Mouse (Mus musculus) right cerebral cortex, adult 2 months (tissue): ENCODE measurements at regions not wholly inside any gene's neighbourhood (a gene's known extent, or its start where the extent isn't known, plus 50 kb on each side); places are given as distances from the start of the nearest gene placed in this dataset.

Experiments
- DNase-seq, 2 experiments: peaks; one replicate each; pipeline ENCODE4 v3.0.0; 2021 to 2022; ENCODE audit warnings: low spot score in 2 of 2

DNA sequence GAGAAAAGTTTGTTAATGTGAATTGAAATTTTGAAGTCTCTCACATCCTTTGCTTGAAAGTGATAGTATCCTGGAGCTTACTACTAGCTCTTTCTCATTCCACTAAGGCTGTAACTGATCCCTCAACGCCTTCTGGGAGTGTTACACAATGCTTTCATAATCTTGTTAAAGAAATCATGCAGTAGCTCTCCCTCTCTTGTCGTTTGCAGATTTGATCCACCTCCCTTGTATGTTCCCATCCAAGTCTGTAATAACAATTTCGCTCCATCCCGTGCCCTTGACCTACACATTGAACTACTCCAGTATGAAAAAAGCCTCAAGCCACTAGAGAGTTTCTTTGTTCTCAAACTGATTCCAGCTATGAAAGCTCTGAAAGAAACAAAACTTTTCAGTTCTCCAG is 63.9 kb upstream of the Fibin start:
- DNase-seq: no peak

DNA sequence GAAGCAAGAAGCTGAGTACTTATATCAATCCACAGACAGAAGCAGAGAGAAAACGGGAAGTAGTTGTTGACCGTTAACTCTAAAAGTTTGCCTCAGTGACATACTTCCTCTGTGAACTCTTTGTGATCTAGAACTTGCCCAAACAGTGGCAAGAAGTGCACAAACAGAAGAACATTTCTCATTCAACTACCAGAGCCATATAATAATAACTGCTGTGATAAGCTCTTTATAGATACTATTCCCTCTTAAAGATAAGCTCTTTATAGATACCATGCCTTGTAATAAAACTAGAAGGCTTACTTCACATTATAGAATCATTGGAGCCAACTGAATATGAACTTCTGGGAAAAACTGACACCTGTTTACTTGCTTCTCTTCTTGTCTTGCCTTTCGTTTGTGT is 89.7 kb upstream of the Fibin start:
- DNase-seq: no peak

DNA sequence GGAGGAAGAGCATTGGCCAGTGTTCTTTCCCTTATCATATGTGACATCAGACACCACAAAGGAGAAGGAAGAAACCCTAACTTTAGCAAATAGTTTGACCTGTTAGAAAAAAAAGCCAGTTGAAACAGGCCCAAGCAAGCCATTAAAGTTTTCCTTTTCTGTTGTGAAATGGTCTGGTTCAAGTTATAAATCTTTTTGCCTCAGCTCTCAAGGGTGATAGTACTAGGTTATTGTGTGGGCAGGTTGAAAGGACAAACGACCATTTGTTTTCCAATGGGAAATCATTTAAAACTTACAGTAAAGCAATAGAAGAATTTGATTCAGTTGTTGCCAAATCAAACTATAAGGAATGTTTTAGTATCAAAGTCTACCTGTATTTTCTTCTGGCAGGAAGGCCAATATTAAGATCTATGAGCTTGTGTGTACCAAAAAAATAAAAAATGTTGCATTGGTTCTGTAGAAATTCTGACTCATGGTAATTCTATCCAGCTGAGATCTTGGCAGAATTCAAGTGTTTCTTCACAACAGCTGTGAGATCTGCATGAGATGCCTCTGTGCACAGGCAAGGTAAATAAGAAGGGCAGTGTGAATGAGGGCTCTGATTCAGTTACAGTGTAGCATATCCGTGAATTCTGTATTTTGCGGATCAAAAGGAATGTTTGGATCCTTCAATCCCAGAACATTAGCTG is 109.5 kb upstream of the Fibin start:
- no peak for DNase-seq

DNA sequence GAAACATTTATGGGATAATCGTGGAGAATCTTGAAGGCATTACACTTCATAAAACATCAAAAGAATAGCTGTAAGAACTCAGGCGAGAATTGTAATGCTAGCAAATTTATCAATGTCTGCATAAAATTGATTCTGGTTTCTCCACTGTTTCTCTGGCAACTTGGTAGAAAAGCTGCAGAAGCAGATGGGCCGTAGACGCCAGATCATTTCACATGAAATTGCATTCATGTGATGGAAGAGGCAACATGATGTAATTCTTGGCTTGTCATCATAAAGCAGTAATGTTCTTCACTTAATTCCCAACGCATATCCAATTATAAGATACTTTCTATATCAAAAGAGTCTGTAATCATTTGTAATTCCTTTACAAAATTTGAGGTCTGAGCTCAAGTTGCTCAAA is 113.6 kb upstream of the Fibin start:
- DNase-seq: no peak

DNA sequence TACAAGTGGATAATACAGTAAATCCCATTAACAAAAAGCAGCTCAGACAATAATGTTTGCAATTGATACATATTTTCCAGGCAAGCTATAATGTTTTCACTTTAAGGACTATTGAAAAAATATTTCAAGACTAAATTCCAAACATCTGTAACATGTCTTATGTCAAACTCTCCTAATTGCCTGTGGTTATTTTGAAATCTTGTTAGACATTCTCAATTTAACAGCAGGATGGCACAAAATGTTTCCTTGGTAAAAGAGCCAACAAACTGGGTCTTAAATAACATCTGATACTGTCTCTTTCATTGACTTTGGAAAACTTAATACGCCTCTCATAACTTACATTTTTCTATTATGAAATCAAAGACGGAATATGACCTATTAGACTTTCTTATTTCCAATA is 115.8 kb upstream of the Slc5a12 start:
- DNase-seq: no peak

DNA sequence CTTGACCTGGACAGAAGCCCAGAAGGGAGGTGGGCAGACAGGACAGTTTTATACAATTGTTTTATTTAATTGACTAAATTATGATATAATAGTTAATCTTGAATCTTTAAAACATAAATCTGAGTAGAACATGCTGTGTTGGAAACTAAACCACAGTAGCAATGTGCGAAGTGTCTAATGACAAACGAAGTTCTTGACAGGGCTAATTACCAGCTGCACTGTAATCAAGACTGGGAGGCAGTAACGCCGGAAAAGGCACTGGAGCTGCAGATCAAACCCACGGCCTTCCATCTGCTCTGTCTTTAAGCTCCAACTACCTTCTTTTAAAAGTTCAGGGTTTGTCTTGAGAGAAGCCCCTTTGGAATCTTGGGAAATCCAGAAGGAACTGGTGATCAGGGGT is 110.9 kb upstream of the Slc5a12 start:
- DNase-seq: peak in 1 of 2 experiments; percentile 16

DNA sequence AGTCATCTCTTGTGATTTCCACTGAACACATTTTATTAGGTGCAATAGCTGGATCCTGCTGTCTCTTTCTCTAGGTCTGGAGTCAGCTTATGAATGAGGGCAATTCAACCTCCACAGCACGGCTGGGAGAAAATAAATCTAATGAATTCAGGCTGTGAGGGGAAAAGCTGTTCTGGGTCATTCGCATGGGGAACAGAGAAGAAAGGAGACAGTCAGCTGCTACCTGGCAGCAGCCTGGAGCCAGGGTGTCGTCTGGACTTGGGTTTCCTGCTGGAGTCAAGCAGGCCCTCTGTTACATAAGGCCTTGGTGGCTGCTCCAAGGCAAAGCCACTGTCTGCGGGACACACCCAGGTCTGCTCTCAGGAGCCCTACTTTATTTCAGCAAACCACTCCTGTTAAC is 110.4 kb upstream of the Slc5a12 start:
- DNase-seq: peak in 1 of 2 experiments; percentile 2

DNA sequence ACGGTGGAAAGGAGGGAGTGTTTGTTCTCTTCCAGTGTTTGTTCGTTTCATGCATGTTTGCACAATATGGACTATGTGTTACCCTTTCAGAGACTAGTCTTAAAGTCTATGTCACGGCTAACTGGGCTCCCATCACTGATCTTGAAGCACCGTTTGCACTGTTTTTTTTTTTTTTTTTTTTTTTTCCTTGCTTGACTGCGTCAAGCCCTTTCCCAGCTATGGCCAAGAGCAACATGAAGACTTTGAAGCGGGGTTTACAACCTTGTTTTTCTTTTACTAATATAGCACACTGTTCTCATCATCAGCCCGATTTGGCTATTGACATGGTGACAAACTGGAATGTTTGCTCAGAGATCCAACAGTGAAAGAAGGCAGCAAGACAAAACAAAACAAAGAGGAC is 109.1 kb upstream of the Slc5a12 start:
- no peak for DNase-seq

DNA sequence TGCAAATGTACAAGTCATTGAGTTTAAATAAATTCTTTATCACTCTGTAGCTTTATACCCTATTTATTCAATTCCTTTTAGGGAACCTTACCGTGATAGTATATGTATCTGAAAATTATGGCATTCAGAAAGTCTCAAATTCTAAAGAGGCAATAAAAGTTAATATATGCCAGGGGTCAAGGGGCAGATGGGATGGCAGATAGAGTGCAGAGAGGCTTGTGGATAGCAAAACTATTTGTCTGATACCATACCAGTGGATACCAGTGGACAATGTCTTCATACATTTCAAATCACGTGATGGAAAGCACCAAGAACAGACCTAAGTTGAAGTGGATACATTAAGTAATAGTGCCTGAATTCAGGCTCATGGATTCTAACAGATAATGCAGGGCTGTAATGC is 95.3 kb upstream of the Slc5a12 start:
- no peak for DNase-seq

DNA sequence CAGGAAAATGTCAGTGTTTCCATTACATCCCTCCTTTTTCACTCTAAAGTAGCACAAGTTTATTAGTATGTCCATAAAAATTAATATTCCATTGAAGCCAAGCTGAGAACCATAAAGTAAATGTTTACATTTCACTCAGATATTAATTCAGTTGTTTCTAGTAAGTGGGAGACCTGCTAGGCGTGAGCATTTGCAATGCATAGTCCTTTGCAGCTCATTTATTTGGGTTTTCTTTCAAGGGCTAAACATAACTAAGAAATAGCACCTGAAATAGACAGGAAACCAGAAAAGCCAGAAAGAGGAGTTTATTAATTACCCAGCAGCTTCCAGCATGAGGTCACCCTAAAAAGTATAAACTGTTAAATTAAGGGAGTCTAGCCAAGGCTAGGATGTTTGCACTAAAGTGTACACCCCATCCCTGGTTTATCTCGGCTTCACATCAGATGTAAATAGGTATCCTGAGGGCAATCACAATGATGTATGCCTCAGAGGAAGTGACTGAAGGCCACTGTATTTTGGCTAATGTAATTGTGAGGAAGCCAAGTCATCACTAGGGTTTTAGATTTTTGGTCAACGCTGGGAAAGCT is 88.8 kb upstream of the Slc5a12 start:
- no peak for DNase-seq

DNA sequence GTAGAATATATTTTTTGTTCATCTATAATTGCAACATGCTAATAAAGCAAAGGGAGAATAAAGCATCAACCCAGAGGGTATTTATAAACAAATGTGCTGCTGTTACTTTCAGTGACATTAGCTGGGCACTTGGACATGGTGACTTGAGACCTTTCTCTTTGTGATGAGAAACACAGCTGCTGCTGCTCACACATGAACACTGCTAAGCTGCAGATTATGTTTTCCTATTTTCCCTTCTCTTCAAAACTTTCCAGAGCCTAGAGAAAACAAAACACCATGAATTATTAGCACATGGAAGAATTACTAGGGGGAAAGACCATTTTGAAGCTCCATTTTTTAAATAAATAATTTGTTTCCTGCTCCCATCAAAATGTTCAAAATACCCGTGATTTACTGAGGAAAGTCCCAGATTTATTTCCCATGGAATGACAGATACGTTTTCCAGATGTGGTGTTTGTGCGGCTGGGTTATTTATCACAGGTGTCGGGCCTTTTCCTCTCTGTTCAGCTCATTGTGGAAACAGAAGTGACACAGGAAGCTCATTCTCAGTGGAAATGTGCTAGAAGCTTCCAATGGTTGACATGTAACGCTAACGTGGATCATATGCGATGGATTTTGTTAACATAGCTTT is 73.8 kb upstream of the Slc5a12 start:
- no peak for DNase-seq

DNA sequence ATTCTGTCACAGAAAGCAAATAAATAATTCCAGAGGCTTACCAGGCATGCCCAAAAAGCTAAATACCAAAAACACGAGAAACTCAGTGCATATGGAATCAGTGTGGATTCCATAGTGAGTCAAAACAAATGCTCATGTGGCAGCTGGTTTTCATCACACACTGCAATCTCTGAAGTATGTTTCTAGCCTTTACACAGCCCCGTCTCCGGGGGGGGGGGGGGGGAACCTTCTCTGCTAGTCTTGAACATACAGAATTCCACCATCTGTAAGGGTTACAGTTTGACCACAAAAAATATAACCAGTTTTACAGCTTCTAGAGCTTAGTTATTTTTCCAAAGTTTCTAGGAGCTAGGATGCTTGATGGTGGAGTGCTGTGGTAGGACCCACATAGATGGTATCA is 68.9 kb upstream of the Slc5a12 start:
- DNase-seq: no peak

DNA sequence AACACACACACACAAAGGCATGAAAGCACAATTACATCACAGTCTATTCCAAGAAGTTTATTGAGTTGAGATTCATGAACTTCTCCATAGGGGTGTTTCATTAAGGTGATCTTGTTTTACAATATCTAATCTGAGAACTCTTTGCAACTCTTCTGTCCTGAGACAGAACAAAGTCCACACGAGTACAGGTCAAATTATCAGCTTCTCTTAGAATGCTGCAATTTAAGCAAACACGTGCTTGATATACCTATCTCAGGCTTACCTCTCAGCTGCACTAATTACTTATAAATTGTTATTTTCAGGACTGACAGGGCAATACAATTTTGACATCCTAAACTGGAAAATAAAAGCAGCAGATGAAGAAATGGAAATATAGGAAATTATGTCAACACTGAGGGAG is 57.0 kb upstream of the Slc5a12 start:
- no peak for DNase-seq

DNA sequence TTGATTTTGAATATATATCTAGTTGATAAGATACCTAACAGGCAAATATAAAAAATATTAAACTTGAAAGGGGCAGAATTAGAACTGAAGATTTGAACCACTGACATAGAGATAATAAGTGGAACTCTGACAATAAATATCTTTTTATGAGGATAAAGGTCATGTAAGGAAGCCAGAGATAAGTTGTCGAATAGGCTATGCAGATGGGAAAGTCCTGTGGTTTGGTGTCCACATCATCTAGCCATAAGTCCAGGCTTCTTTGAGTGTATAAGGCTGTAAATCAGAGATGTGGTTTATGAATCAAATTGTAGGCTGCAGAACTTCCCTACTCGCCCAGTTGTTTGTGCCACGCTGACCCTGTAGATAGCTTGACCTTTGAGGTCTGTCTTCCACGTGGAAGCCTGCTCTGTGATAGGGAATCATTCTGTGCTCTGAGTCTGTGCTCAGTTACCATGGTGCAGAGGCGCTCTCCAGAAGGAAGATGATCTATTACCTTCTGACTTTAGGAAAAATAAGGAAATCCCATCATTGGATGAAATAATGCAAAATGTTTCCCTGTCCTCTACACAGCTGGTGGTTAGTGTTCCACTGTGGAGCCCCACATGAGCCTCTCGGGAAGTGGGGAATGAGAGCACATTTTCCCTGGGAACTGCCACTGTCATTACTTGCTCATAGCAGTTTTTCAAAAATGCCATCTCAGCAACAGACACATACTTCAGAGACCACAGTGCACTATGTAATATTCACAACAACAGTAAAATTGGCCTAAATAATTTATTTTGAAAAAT is 56.3 kb upstream of the Slc5a12 start:
- no peak for DNase-seq

DNA sequence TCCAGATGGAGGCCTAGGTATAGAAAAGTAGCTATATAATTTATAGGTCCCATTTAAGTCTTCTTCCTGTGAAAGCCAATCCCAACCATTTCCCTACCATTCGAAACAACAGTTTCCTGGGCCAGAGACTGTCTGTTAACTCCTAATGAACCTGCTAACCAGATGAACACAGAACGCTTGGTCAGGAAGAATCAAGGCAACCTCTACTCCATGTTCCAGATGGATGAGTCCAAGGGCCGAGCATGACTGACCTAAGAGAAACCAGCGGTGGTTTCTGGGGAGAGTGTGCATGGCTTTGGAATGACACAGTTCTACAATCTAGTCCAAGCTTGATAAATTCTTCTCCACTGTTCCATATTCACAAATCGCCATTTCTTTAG is 55.8 kb upstream of the Slc5a12 start:
- DNase-seq: no peak
